ENCODE assay signal across 8 mouse cellular contexts in genomic region chr11:69900471-69901405, GRCm38 (mm10). TPM values are rescaled to one million over a fixed set of nuclear protein-coding genes. Genes with fewer than 3 reads are reported as not detected.
A peak's percentile ranks its signal among the peaks of the same experiment; 100 is the strongest.
DNase-seq lines count a peak whose midpoint lies in the region; ATAC-seq lines count a peak whose summit lies in the region.

Gene 2810408A11Rik, minus strand, starts transcription at chr11:69900987.
Gene Neurl4, plus strand, starts transcription at chr11:69901072.

- peaks cover 29% of the 10 kb centered on the region for H3K4me1 ChIP-seq in hindbrain, embryonic 14.5 days (replicated peaks; ENCODE audit: control insufficient read depth, insufficient read depth, low read length)

- under 1% methylated on average over 38 of the region's 38 CpGs for WGBS in hindbrain, embryonic 14.5 days

- peak; percentile 92 for ATAC-seq in hindbrain, embryonic 14.5 days (ENCODE audit: low FRiP score)

- H3K4me3 ChIP-seq in hindbrain, embryonic 14.5 days (replicated peaks; ENCODE audit: low read length), result peak within 1 kb of the TSS; percentile 93

- H3K27me3 ChIP-seq in hindbrain, embryonic 14.5 days (ENCODE audit: control insufficient read depth, insufficient read depth, low read length), result no peaks in the 10 kb centered on the region

- H3K27ac ChIP-seq in hindbrain, embryonic 14.5 days, result peak within 1 kb of the TSS; percentile 99

- H3K4me2 ChIP-seq in hindbrain, embryonic 14.5 days (replicated peaks), result peak within 1 kb of the TSS; percentile 98

- peak; percentile 99 for DNase-seq in R1 (ENCODE audit: low read depth, low spot score)
- peak; percentile 87 to 91 for DNase-seq in cerebellum, postnatal 14 days
- DNase-seq in frontal cortex, postnatal 25 days (ENCODE audit: low spot score in 2 of 2), result peak; percentile 69 to 76
- peak; percentile 91 for DNase-seq in hindbrain, embryonic 14.5 days (ENCODE audit: low spot score)
- peak; percentile 84 to 86 for DNase-seq in layer of hippocampus, postnatal 36 days
- DNase-seq in lung, postnatal 36 days, result peak; percentile 96
- peak; percentile 97 for DNase-seq in retina, postnatal 1 day
- peak; percentile 71 for DNase-seq in urinary bladder, adult 2 months (ENCODE audit: low spot score)

- no peaks in the 10 kb centered on the region for H3K9me3 ChIP-seq in hindbrain, embryonic 14.5 days (ENCODE audit: control insufficient read depth, low read length)

- peak within 1 kb of the TSS; percentile 99 for H3K9ac ChIP-seq in hindbrain, embryonic 14.5 days

- H3K36me3 ChIP-seq in hindbrain, embryonic 14.5 days (replicated peaks; ENCODE audit: control insufficient read depth, insufficient read depth), result peaks cover 22% of the 10 kb centered on the region

RNA-seq across cellular contexts. Expression of gene 2810408A11Rik, which starts in this region (rescaled TPM):
- polyA plus RNA-seq in hindbrain, embryonic 14.5 days (2014; fragmentation: Nextera tagmentation; extraction: Ambion mirVana), result 5.4 and 7.6 TPM in 2 replicates
- total RNA-seq in layer of hippocampus, postnatal 36 days (2021), result under 1 TPM; 0.46 to 0.95 TPM
- polyA plus RNA-seq in urinary bladder, adult 2 months (2012; rRNA removed), result 1.1 and 1.3 TPM in 2 replicates

RNA-seq across cellular contexts. Expression of gene Neurl4, which starts in this region (rescaled TPM):
- 25.6 and 28.1 TPM in 2 replicates for polyA plus RNA-seq in hindbrain, embryonic 14.5 days (2014; fragmentation: Nextera tagmentation; extraction: Ambion mirVana)
- 100 to 1,000 TPM; 117 to 118 TPM for total RNA-seq in layer of hippocampus, postnatal 36 days (2021)
- 43.4 and 47.8 TPM in 2 replicates for polyA plus RNA-seq in urinary bladder, adult 2 months (2012; rRNA removed)

Comparison
In these comparisons a context has a peak if more than half of its experiments do, and no peak if none do; other contexts are left out.
1. Peak in every context shown above with its lines: DNase-seq, ATAC-seq, H3K4me3 ChIP-seq and H3K27ac ChIP-seq.